Mouse (Mus musculus) spleen, postnatal 14 days (tissue): Measurements from ENCODE around the gene Cnot6l.

Experiments used
- DNase-seq, 2 experiments: peaks; one replicate each; pipeline ENCODE4 v3.0.0; 2021 to 2022; ENCODE audit warnings: low spot score in 2 of 2

Gene Cnot6l

GRCm38 (mm10) chr5:96164021-96164411, at the start of gene Cnot6l:
Gene Cnot6l, minus strand, starts transcription at chr5:96164171.
- DNase-seq, result peak in 1 of 2 experiments; percentile 29

DNA sequence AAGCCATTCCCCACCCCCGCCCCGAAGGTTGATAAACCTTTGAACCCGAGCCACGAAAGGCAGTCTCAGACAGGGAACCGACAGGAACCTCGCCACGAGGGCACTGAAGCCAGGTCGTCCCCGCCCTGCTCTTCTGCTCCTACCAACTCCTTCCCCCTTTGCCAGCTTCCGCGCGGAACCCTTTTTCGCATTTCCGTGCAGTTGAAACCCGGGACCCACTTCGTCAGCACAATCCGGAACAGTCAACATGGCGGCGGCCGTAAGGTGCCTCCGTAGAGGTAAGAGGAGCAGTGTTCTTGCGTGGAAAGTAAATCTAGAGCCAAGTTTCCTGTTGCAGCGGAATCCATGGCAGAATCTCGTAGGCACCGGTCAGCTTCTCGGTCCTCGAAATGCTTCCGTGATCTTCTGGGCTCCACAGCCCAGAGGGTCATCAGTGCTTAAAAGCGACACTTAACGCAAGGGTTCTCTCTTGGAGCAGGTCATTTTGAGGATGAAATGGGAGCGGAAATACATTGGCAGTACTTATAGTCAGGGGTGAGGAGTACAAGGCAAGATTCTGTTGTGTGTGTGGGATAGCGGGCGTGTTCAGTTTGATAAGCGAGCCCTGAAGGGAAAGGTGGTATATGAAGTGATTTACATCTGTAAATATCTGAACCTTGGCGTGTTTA, 46.1 kb upstream of the Cnot6l start:
- DNase-seq, result peak; percentile 82 to 90

- DNase-seq, result peak; percentile 9
These were observed 45.5 kb upstream of the Cnot6l start, which contains the start of gene Mrpl1 for GRCm38 (mm10) chr5:96209459-96209858. Gene Mrpl1, plus strand, starts transcription at chr5:96209493.

DNA sequence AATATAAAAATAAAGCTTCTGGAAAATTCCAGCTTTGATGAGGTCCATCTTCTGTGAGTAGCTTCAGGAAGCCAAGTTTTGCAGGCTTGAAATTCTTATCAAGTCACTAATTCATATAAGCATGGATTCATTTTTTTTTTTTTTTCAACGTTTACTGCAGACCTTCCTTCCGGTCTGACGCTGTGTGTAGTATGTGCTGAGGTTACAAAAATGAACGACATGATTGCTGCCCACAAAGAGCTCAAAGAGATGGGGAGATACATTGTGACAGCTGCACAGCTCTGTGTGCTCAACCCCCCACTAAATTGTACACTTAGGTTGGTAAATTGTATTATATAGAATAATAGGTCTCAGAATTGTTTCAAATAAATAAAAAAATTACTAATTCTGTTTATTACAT, 44.6 kb upstream of the Cnot6l start:
- no peak for DNase-seq

- DNase-seq, result no peak
These were observed 43.6 kb upstream of the Cnot6l start for GRCm38 (mm10) chr5:96207531-96207930.

GRCm38 (mm10) chr5:96206897-96207296, 42.9 kb upstream of the Cnot6l start:
- DNase-seq, result no peak

- no peak for DNase-seq
These were observed 37.6 kb upstream of the Cnot6l start for GRCm38 (mm10) chr5:96201462-96202154.

DNA sequence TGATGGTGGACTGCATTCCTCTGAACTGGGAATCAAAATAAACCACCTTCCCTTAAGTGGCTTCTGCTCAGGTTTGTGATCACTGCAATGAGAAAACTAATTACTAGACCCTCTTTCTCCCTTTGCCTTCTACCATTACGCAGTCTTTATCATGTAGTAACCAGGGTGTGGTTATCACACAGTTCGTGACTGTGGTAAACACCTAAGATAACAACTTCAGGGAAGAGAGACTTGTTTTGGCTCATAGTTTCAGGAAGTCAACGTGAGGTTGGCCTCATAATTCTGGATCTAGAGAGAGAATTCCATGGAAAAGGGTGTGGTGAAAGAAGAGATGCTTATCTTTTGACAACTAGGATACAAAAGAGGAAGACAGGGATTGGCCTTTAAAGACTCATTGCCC, 36.3 kb upstream of the Cnot6l start:
- DNase-seq, result no peak

DNA sequence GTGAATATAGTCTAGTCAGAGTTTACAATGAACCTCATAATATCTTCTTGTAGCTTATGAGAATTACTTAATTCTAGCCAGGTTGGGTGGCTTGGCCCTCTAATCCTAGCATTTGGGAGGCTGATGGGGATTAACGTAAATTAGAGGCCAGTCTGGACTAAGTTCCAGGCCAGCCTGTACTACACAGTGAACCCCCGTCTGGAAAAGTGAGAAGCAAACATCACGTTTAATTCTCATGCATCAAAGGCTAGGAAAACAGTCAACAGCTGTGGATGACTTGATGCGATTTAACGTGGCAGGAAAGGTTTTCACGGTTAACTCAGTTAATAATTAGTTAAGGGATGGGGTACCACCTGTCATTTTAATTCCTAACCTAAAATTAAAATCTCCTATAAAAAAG, 34.3 kb upstream of the Cnot6l start:
- DNase-seq, result no peak

DNA sequence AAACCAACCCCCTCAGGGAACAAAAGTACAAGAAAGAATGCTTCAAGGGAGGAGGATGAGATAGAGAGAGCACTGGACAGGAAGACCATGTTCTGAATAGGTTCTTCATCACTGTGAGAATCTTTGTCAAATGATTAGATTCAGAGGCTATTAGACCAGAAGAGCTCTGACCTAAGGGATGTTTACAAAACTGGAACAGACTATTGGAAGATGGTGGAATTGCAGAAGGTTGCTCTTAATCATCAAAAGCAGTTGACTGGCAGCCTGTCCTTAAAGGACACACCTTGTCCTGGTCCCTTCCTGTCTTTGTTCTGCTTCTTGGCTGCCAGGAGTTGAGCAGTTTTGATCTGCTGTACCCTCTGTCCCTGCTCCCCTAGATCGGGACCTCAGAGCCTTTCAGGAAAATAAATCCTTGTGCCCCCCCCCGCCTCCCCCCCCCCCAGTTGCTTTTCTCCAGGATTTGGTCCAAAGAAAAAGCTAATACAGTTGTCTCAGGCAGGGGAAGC, 32.6 kb upstream of the Cnot6l start:
- no peak for DNase-seq

DNA sequence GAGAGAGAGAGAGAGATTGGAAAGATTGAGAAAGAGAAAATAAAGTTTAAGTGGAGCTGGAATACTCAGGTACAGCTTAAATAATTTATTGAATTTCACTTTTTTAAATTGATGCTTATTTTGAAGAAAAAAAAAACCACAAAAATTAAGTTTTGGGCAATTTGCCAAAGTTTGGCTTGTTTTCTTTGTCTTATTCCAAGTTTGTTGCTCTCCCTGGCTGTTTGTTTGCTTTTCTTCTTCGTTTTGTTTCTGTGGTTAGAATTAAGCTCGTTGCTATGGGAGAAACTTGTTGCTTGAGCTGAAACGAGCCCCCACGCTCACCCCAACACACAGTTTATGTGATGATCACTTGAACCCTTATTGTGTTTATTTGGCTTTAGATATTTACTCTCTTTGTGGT, 27.3 kb upstream of the Cnot6l start:
- no peak for DNase-seq

GRCm38 (mm10) chr5:96189761-96190160, 25.8 kb upstream of the Cnot6l start:
- no peak for DNase-seq

- no peak for DNase-seq
These were observed 20.0 kb upstream of the Cnot6l start for GRCm38 (mm10) chr5:96183987-96184386.

DNA sequence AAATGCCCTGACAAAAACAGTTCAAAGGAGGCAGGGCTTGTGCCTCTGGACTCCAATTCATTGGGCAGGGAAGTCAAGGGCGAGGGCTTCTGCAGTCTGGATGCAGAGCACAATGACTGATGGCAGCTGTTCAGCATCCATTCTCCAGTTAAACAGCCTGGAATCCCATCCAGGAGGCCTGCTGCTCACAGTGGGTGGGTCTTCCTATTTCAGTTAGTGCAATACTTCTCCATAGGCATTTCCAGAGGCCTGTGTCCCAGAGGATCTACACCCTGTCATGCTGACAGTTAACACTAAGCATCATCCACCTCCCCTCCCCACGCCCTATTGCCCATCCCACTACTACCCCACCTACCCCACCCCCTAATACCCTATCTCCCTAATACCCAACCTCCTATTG, 19.2 kb upstream of the Cnot6l start:
- DNase-seq, result no peak

DNA sequence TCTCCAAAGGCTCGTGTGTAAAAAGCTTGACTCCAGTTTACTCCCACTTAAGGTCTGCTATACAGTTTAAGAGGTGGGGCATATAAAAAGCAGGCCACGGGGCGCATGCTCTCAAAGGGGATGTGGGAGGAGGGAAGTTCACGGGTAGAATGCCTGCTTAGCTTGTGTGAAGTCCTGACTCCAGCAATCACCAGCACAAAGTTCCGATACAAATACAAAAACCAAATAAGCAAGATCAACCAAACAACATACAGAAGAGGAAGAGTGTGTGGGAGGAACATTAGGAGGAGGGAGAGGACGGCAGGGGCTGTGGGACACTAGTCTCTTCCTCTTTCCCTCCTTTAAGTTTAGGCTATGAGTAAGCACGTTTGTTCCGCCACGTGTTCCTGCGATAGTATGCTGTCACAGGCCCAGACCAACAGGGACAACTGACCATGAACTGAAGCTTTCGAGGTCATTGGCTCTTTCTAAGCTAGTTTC, 12.9 kb upstream of the Cnot6l start:
- DNase-seq, result no peak

- no peak for DNase-seq
These were observed 12.2 kb upstream of the Cnot6l start for GRCm38 (mm10) chr5:96176121-96176520.

DNA sequence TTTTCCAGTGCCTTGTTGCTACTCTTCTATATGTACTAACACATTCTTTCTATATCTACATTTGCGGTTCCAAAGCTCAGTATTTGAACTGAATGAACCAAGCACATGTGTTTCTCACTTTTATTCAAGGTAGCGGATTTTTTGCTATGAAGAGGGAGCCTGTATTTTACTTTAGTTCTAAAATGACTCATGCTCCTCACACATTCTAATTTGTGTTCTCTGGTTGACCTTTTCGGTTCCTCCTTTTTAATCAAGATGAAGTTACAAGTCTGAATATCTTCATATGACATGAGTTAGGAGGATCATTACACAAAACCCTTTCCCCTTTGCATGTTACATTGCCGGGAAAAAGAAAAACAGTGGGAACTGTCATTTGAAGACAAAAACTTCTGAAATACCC, 7.8 kb upstream of the Cnot6l start:
- DNase-seq, result no peak

GRCm38 (mm10) chr5:96170443-96170842, 6.5 kb upstream of the Cnot6l start:
- no peak for DNase-seq

DNA sequence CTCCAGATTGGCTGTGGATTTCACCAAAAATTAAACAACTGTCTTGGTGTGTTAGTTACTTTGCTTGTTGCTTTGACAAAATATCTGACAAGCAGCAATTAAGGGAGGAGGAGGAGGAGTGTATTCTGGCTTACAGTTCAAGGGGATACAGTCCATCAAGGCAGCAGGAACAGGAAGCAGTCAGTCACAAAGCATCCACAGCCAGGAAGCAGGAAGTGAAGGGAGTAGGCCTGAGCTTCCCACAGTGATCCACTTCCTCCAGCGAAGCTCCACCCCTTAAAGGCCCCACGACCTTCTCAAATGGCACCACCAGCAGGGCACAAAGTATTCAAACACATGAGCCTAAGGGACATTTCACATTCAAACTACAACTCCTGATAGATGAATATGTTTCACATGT, 2.8 kb upstream of the Cnot6l start:
- DNase-seq, result no peak

GRCm38 (mm10) chr5:96163396-96164020, 463 bp downstream of the Cnot6l start:
- DNase-seq, result no peak

DNA sequence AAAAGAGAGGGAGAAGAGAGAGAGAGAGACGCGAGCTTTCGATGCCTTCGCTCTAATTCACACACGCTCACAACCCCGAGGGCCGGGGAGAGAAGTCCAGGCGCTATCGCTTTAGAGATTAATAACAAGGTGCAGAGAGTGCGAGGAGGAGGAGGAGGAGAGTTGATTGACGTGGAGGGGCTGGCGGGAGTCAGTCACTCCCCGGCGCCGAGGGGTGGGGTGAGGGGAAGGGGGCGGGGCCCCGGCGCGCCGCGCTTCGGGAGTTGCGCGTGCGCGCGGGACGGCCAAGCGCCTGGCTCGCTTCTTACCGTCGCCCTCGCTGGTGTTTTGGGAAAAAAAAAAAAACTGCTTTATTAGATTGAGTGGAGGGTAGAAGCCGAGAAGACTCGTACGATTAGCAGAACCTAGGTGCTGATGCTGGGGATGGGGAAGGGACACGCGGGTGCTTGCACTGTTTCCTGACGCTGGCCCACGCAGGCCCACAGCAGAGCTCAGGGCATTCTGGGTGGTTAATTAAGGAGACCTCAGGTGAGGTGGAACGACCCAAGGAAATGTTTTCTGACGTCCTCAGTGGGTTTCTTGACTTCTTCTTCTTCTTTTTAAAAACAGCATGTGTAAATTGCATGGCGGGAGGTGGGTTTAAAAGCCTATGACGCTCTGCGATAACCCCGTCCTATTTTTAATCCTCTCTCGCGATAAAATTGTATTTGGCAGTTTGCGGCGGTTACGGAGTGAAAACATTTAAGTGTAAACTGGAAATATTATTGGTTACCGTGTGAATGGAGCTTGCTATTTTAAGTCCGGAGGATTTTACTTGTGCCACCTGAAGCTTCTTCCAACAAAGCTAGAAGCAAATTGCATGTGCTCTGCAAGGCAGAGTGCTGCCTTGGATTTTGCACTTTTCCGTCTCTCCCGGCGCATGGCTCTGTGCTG, 1.3 kb downstream of the Cnot6l start:
- DNase-seq, result peak; percentile 62 to 72
